Mouse (Mus musculus) neural tube, embryonic 13.5 days (tissue): ENCODE results near the gene Slc6a6. TPM values are rescaled to one million over a fixed set of nuclear protein-coding genes. Genes with fewer than 3 reads are reported as not detected.
A peak's percentile ranks its signal among the peaks of the same experiment; 100 is the strongest.

ENCODE experiments used
- ATAC-seq: fragments of 200-750 bp; cut with Nextera tagmentation; 2 replicates; pipeline ENCODE4 v1.8.0; 2017; ENCODE audit warnings: low read depth, mild to moderate bottlenecking, moderate TSS enrichment, moderate library complexity
- H3K27ac ChIP-seq: fragments of 300-500 bp; sonication (generic); replicated peaks from 2 replicates; pipeline ENCODE4 v1.5.1; 2015; ENCODE audit warnings: moderate library complexity, mild to moderate bottlenecking, inconsistent platforms
- H3K27me3 ChIP-seq: fragments of 300-500 bp; sonication (generic); 2 replicates; pipeline ENCODE4 v1.6.1; 2015; ENCODE audit warnings: mild to moderate bottlenecking, inconsistent platforms
- H3K36me3 ChIP-seq: fragments of 300-500 bp; sonication (generic); 2 replicates; pipeline ENCODE4 v1.6.1; 2015; ENCODE audit warnings: mild to moderate bottlenecking, inconsistent platforms
- H3K4me1 ChIP-seq: fragments of 300-500 bp; sonication (generic); replicated peaks from 2 replicates; pipeline ENCODE4 v1.6.1; 2015; ENCODE audit warnings: inconsistent platforms
- H3K4me2 ChIP-seq: fragments of 300-500 bp; sonication (generic); 2 replicates; pipeline ENCODE4 v1.6.1; 2015; ENCODE audit warnings: inconsistent platforms, mild to moderate bottlenecking, moderate library complexity
- H3K4me3 ChIP-seq: fragments of 300-500 bp; sonication (generic); 2 replicates; pipeline ENCODE4 v1.5.1; 2015; ENCODE audit warnings: mild to moderate bottlenecking, inconsistent platforms
- H3K9ac ChIP-seq: fragments of 300-500 bp; sonication (generic); 2 replicates; pipeline ENCODE4 v1.6.1; 2015; ENCODE audit warnings: moderate library complexity, mild to moderate bottlenecking, inconsistent platforms
- H3K9me3 ChIP-seq: fragments of 300-500 bp; sonication (generic); 2 replicates; pipeline ENCODE4 v1.6.1; 2016; ENCODE audit warnings: inconsistent platforms
- WGBS: fragments of 180-500 bp; shearing (Covaris S2); methylation state at CpG from one replicate; pipeline ENCODE4 v1.1.7; 2015; 5-methylcytosine and 5-hydroxymethylcytosine counted together
- polyA plus RNA-seq: library from polyadenylated mRNA; unstranded; fragments of >200 nt; fragmentation: Nextera tagmentation; extraction: Ambion mirVana; gene quantifications from 2 replicates; pipeline ENCODE4 v1.2.1, GENCODE M21; 2015

Gene Slc6a6
- polyA plus RNA-seq, 1 experiment from 2014 or later: 70.0 TPM

GRCm38 (mm10) chr6:91762051-91762742 is 78.3 kb downstream of the Slc6a6 start:
- H3K4me3 ChIP-seq: no peak overlapping the region

GRCm38 (mm10) chr6:91767550-91767949 is 83.7 kb downstream of the Slc6a6 start:
- H3K4me3 ChIP-seq: no peak overlapping the region
- H3K4me2 ChIP-seq: no peak overlapping the region
- H3K36me3 ChIP-seq: peaks cover 21% of the 10 kb centered on the region
- H3K9ac ChIP-seq: no peak overlapping the region
- H3K27me3 ChIP-seq: no peaks in the 10 kb centered on the region
- peaks cover 13% of the 10 kb centered on the region for H3K9me3 ChIP-seq
- H3K27ac ChIP-seq: no peak overlapping the region
- ATAC-seq: no peak
- no peaks in the 10 kb centered on the region for H3K4me1 ChIP-seq
- 90% methylated on average over 8 of the region's 8 CpGs for WGBS

More at GRCm38 (mm10) chr6:91762051-91762742, 78.3 kb downstream of the Slc6a6 start:
- no peaks in the 10 kb centered on the region for H3K9me3 ChIP-seq
- peaks cover 34% of the 10 kb centered on the region for H3K36me3 ChIP-seq
- H3K4me2 ChIP-seq: no peak overlapping the region
- no peaks in the 10 kb centered on the region for H3K4me1 ChIP-seq
- 89% methylated on average over 9 of the region's 9 CpGs for WGBS
- ATAC-seq: no peak
- no peak overlapping the region for H3K9ac ChIP-seq
- no peak overlapping the region for H3K27ac ChIP-seq
- H3K27me3 ChIP-seq: no peaks in the 10 kb centered on the region

GRCm38 (mm10) chr6:91773951-91774350 is 90.1 kb downstream of the Slc6a6 start:
- Histone ChIP-seq H3K27me3 (no peaks in the 10 kb centered on the region), H3K4me2 (no peak overlapping the region), H3K36me3 (peaks cover 16% of the 10 kb centered on the region; the same call in 1 of the 2 replicates), H3K4me3 (no peak overlapping the region), H3K9me3 (peaks cover 13% of the 10 kb centered on the region), H3K27ac (no peak overlapping the region), H3K4me1 (no peaks in the 10 kb centered on the region), H3K9ac (no peak overlapping the region)
- ATAC-seq: no peak
- WGBS: 80% methylated on average over 5 of the region's 5 CpGs

GRCm38 (mm10) chr6:91776543-91776942 is 92.7 kb downstream of the Slc6a6 start:
- no peak overlapping the region for H3K4me2 ChIP-seq
- 19% methylated on average over 9 of the region's 9 CpGs for WGBS
- no peaks in the 10 kb centered on the region for H3K27me3 ChIP-seq
- ATAC-seq: peak; percentile 87
- no peak overlapping the region for H3K27ac ChIP-seq
- H3K4me1 ChIP-seq: no peaks in the 10 kb centered on the region
- H3K4me3 ChIP-seq: no peak overlapping the region
- peaks cover 9% of the 10 kb centered on the region; the same call in 1 of the 2 replicates for H3K36me3 ChIP-seq
- no peak overlapping the region for H3K9ac ChIP-seq
- peaks cover 2% of the 10 kb centered on the region; the same call in 1 of the 2 replicates for H3K9me3 ChIP-seq

- H3K9ac ChIP-seq: no peak overlapping the region
- H3K9me3 ChIP-seq: no peaks in the 10 kb centered on the region
- H3K27ac ChIP-seq: no peak overlapping the region
- ATAC-seq: no peak
- no peak overlapping the region for H3K4me2 ChIP-seq
- no peak overlapping the region for H3K4me3 ChIP-seq
- WGBS: 68% methylated on average over 8 of the region's 9 CpGs
- H3K36me3 ChIP-seq: no peaks in the 10 kb centered on the region
- H3K27me3 ChIP-seq: no peaks in the 10 kb centered on the region
- H3K4me1 ChIP-seq: no peaks in the 10 kb centered on the region
These were observed 95.4 kb downstream of the Slc6a6 start for GRCm38 (mm10) chr6:91779206-91779605.

- Histone ChIP-seq H3K4me2 (no peak overlapping the region), H3K27me3 (no peaks in the 10 kb centered on the region), H3K4me3 (no peak overlapping the region), H3K4me1 (no peaks in the 10 kb centered on the region), H3K9ac (no peak overlapping the region), H3K27ac (no peak overlapping the region), H3K36me3 (peaks cover 8% of the 10 kb centered on the region; the same call in 1 of the 2 replicates), H3K9me3 (no peaks in the 10 kb centered on the region)
- 91% methylated on average over 3 of the region's 3 CpGs for WGBS
- ATAC-seq: no peak
These were observed 101.2 kb downstream of the Slc6a6 start for GRCm38 (mm10) chr6:91785018-91785417.

GRCm38 (mm10) chr6:91788311-91788798 is 104.5 kb downstream of the Slc6a6 start:
- H3K27me3 ChIP-seq: no peaks in the 10 kb centered on the region
- no peak overlapping the region for H3K27ac ChIP-seq
- H3K9ac ChIP-seq: no peak overlapping the region
- 84% methylated on average over 9 of the region's 9 CpGs for WGBS
- H3K4me3 ChIP-seq: no peak overlapping the region
- peaks cover 8% of the 10 kb centered on the region; the same call in 1 of the 2 replicates for H3K36me3 ChIP-seq
- no peak for ATAC-seq
- no peaks in the 10 kb centered on the region for H3K9me3 ChIP-seq
- H3K4me1 ChIP-seq: peaks cover 23% of the 10 kb centered on the region
- no peak overlapping the region for H3K4me2 ChIP-seq

GRCm38 (mm10) chr6:91795640-91796039 is 111.8 kb downstream of the Slc6a6 start:
- Histone ChIP-seq H3K36me3 (no peaks in the 10 kb centered on the region), H3K27ac (no peak overlapping the region), H3K9me3 (no peaks in the 10 kb centered on the region), H3K4me2 (no peak overlapping the region), H3K4me1 (peaks cover 18% of the 10 kb centered on the region), H3K27me3 (no peaks in the 10 kb centered on the region), H3K9ac (no peak overlapping the region), H3K4me3 (no peak overlapping the region)
- WGBS: 61% methylated on average over 3 of the region's 3 CpGs
- ATAC-seq: no peak

- no peaks in the 10 kb centered on the region for H3K9me3 ChIP-seq
- no peak overlapping the region for H3K4me3 ChIP-seq
- peaks cover 14% of the 10 kb centered on the region for H3K4me1 ChIP-seq
- H3K27me3 ChIP-seq: no peaks in the 10 kb centered on the region
- no peak for ATAC-seq
- H3K9ac ChIP-seq: no peak overlapping the region
- 73% methylated on average over 9 of the region's 9 CpGs for WGBS
- H3K36me3 ChIP-seq: no peaks in the 10 kb centered on the region
- H3K27ac ChIP-seq: no peak overlapping the region
- no peak overlapping the region for H3K4me2 ChIP-seq
These were observed 112.2 kb downstream of the Slc6a6 start for GRCm38 (mm10) chr6:91796064-91796463.

GRCm38 (mm10) chr6:91796736-91797135 is 112.9 kb downstream of the Slc6a6 start:
- Histone ChIP-seq H3K9me3 (no peaks in the 10 kb centered on the region), H3K4me2 (no peak overlapping the region), H3K27ac (no peak overlapping the region), H3K36me3 (no peaks in the 10 kb centered on the region), H3K27me3 (no peaks in the 10 kb centered on the region), H3K4me1 (peaks cover 8% of the 10 kb centered on the region), H3K4me3 (no peak overlapping the region), H3K9ac (no peak overlapping the region)
- WGBS: 87% methylated on average over 4 of the region's 4 CpGs
- ATAC-seq: no peak

- Histone ChIP-seq H3K27ac (no peak overlapping the region), H3K9ac (no peak overlapping the region), H3K36me3 (no peaks in the 10 kb centered on the region), H3K9me3 (no peaks in the 10 kb centered on the region), H3K4me1 (no peaks in the 10 kb centered on the region), H3K4me3 (no peak overlapping the region), H3K27me3 (no peaks in the 10 kb centered on the region), H3K4me2 (no peak overlapping the region)
- ATAC-seq: no peak
- WGBS: 69% methylated on average over 12 of the region's 12 CpGs
These were observed 114.6 kb downstream of the Slc6a6 start for GRCm38 (mm10) chr6:91798496-91798895.

GRCm38 (mm10) chr6:91804177-91804576 is 120.3 kb downstream of the Slc6a6 start:
- Histone ChIP-seq H3K4me1 (peaks cover 26% of the 10 kb centered on the region), H3K4me2 (no peak overlapping the region), H3K4me3 (no peak overlapping the region), H3K27me3 (peaks cover 31% of the 10 kb centered on the region), H3K9me3 (no peaks in the 10 kb centered on the region), H3K27ac (no peak overlapping the region), H3K36me3 (no peaks in the 10 kb centered on the region), H3K9ac (peak overlapping the region; percentile 41; the same call in 1 of the 2 replicates)
- 38% methylated on average over 7 of the region's 7 CpGs for WGBS
- ATAC-seq: no peak

- Histone ChIP-seq H3K27ac (no peak overlapping the region), H3K4me3 (peak overlapping the region; percentile 23), H3K9me3 (no peaks in the 10 kb centered on the region), H3K4me1 (peaks cover 48% of the 10 kb centered on the region), H3K36me3 (no peaks in the 10 kb centered on the region), H3K4me2 (peak overlapping the region; percentile 47), H3K9ac (peak overlapping the region; percentile 60), H3K27me3 (peaks cover 31% of the 10 kb centered on the region)
- 7% methylated on average over 23 of the region's 23 CpGs for WGBS
- ATAC-seq: no peak
These were observed 123.3 kb downstream of the Slc6a6 start for GRCm38 (mm10) chr6:91807169-91807568.
